In the genomic region with DNA sequence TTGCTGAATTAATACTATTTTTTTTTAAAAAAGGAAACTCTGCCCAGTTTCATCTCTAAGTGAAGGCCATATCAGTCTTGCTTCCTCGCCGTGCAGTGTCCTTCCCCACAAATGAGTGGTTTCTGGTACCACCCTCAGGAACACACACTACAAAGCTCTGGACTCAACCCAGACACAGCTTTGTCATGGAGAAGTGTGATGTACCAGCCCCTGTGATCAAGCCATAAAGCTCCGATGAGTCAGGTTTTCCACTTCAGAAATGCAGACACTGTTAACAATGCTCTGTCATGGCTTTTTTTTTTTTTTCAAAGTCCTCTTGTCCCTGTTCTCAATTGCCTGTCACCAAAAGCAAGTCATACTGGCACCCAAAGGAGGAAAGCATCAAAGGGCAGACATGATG, we compare ENCODE assay signal across 14 mouse cellular contexts.
A peak's percentile ranks its signal among the peaks of the same experiment; 100 is the strongest.
DNase-seq lines count a peak whose midpoint lies in the region; ATAC-seq lines count a peak whose summit lies in the region.
"Had no signal": no experiment of that assay in that cellular context is flagged by ENCODE, and none has a peak within 500 bp of the region (broad histone marks: within the 10 kb centered on the region; RNA-seq: fewer than 3 reads in every experiment).

No protein-coding gene starts in this region.

- intact Hi-C loops in left cerebral cortex, postnatal 36 days (cut with DNase I), result no loop called here

- DNase-seq in frontal cortex, postnatal 10 days (ENCODE audit: low spot score in 2 of 2), result no peak
- DNase-seq in left cerebral cortex, postnatal 36 days (ENCODE audit: low spot score in 2 of 2), result peak; percentile 25 to 33
- DNase-seq in left cerebral cortex, adult 11 months (ENCODE audit: low spot score), result no peak
- DNase-seq in right cerebral cortex, postnatal 25 days, result peak; percentile 29
- DNase-seq in right cerebral cortex, postnatal 4 days, result no peak
- DNase-seq in cerebellum, adult 18-20 months, result no peak
- DNase-seq: cerebellum, adult 2 months; cerebellum, postnatal 10 days; gastrocnemius, adult 2 months; gastrocnemius, postnatal 25 days; heart, postnatal 36 days had no signal

- ATAC-seq in frontal cortex, adult (ENCODE audit: low TSS enrichment), result peak; percentile 71
- ATAC-seq: forebrain, embryonic 14.5 days; intestine, embryonic 16.5 days had no signal

Comparison
In these comparisons a context has a peak if more than half of its experiments do, and no peak if none do; other contexts are left out.
1. DNase-seq: peak in left cerebral cortex, postnatal 36 days (2 of 2) and right cerebral cortex, postnatal 25 days (single experiment); none in frontal cortex, postnatal 10 days (0 of 2), left cerebral cortex, adult 11 months (single experiment), right cerebral cortex, postnatal 4 days (single experiment) and cerebellum, adult 18-20 months (0 of 2).